Mouse (Mus musculus): ENCODE results near the gene Dgkq.

Gene Dgkq

DNA sequence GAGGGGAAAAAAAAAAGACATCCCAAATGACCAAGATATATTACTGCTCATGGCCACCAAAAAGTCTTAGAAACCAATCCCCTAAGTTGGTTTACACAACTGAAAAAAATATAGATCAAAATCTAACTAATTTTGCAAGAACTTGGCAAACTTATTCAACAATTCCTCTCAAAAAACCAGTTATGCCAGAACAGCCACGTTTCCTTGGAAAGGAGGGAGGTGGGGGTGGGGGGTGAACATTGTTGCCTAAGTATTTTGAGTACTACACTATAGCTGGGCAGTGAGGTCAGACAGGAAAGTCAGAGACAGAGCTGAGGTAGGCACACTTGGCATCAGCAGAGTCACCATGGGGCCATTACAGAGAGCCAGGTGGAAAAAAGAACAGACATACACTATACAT, 69.5 kb downstream of the Dgkq start:
- no peak for DNase-seq (ENCODE audit: low read depth)
